Mouse (Mus musculus): Measurements from ENCODE around the gene Arl1. TPM values are rescaled to one million over a fixed set of nuclear protein-coding genes. Genes with fewer than 3 reads are reported as not detected.

The Arl1 gene
- polyA plus RNA-seq, 1 experiment: 79.1 TPM

DNA sequence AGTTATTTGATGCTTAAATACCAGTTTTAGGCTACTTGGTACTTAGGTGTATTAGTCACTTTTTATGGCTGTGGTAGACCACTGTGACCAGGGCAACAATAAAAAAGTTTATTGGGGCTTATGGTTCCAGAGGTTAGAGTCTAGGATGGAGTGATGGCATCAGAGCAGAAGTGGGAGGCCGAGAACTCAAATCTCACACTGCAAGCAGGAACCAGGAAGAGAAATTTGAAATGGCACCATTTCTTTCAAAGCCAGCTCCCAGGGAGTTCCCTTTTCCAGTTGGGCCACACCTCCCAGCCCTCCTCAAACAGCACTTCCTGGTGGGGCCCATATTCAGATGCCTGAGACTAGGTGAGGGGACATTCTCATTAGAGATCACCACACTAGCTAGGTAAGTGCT, 9.2 kb downstream of the Arl1 start:
- no peak for TF ChIP-seq POLR2A (IDR thresholded peaks at IDR 0.05; ENCODE audit: insufficient read depth, low read length)
- no peak for TF ChIP-seq EP300 (IDR thresholded peaks at IDR 0.05; ENCODE audit: insufficient read depth, low read depth, low read length)
- TF ChIP-seq CTCF (IDR thresholded peaks at IDR 0.05; ENCODE audit: low read depth, low read length): no peak
- H3K36me3 ChIP-seq (ENCODE audit: control insufficient read depth, insufficient read depth, low read length, poor library complexity, severe bottlenecking): peaks cover 14% of the 10 kb centered on the region
- H3K27me3 ChIP-seq (ENCODE audit: control insufficient read depth, insufficient read depth, low read length, poor library complexity, severe bottlenecking): no peaks in the 10 kb centered on the region
- no peak overlapping the region for H3K27ac ChIP-seq (ENCODE audit: insufficient read depth, low read length)
- no peaks in the 10 kb centered on the region for H3K4me1 ChIP-seq (ENCODE audit: control insufficient read depth, insufficient read depth, low read length)
- H3K9ac ChIP-seq (ENCODE audit: low read depth, poor library complexity, severe bottlenecking): no peak overlapping the region
- H3K9me3 ChIP-seq (replicated peaks; ENCODE audit: control insufficient read depth, insufficient read depth, low read length, poor library complexity, severe bottlenecking): no peaks in the 10 kb centered on the region
- no peak overlapping the region for H3K4me3 ChIP-seq (ENCODE audit: low read depth, low read length)

DNA sequence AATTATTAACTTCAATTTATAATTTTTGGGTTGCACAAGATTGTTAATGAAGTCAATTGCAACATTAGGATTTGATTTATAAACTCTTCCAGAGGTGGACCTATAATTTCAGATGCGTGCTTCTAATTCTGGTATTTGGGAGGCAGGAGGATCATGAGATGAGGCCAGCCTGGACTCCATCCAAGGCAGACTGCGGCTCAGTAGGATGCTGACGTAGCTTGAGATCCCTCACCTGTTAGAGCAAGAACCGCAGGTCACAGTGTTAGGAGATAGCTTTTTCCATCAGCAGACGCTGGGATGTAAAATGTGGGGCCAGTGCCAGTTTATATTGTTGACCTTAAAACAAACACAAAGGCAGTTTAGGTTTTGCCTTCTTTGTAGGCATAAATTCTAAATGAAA, 10.1 kb downstream of the Arl1 start:
- H3K27ac ChIP-seq (ENCODE audit: insufficient read depth, low read length): no peak overlapping the region
- H3K9me3 ChIP-seq (replicated peaks; ENCODE audit: control insufficient read depth, insufficient read depth, low read length, poor library complexity, severe bottlenecking): no peaks in the 10 kb centered on the region
- H3K4me3 ChIP-seq (ENCODE audit: low read depth, low read length): no peak overlapping the region
- TF ChIP-seq POLR2A (IDR thresholded peaks at IDR 0.05; ENCODE audit: insufficient read depth, low read length) (no peak), CTCF (IDR thresholded peaks at IDR 0.05; ENCODE audit: low read depth, low read length) (no peak)
- peaks cover 15% of the 10 kb centered on the region for H3K36me3 ChIP-seq (ENCODE audit: control insufficient read depth, insufficient read depth, low read length, poor library complexity, severe bottlenecking)
- no peaks in the 10 kb centered on the region for H3K4me1 ChIP-seq (ENCODE audit: control insufficient read depth, insufficient read depth, low read length)
- H3K9ac ChIP-seq (ENCODE audit: low read depth, poor library complexity, severe bottlenecking): no peak overlapping the region
- H3K27me3 ChIP-seq (ENCODE audit: control insufficient read depth, insufficient read depth, low read length, poor library complexity, severe bottlenecking): no peaks in the 10 kb centered on the region

- no peak overlapping the region for H3K4me3 ChIP-seq (ENCODE audit: low read depth, low read length)
- peaks cover 17% of the 10 kb centered on the region for H3K36me3 ChIP-seq (ENCODE audit: control insufficient read depth, insufficient read depth, low read length, poor library complexity, severe bottlenecking)
- no peaks in the 10 kb centered on the region for H3K27me3 ChIP-seq (ENCODE audit: control insufficient read depth, insufficient read depth, low read length, poor library complexity, severe bottlenecking)
- no peak overlapping the region for H3K9ac ChIP-seq (ENCODE audit: low read depth, poor library complexity, severe bottlenecking)
- H3K4me1 ChIP-seq (ENCODE audit: control insufficient read depth, insufficient read depth, low read length): no peaks in the 10 kb centered on the region
- H3K9me3 ChIP-seq (replicated peaks; ENCODE audit: control insufficient read depth, insufficient read depth, low read length, poor library complexity, severe bottlenecking): no peaks in the 10 kb centered on the region
- TF ChIP-seq POLR2A (IDR thresholded peaks at IDR 0.05; ENCODE audit: insufficient read depth, low read length) (no peak), EP300 (IDR thresholded peaks at IDR 0.05; ENCODE audit: insufficient read depth, low read depth, low read length) (no peak), CTCF (IDR thresholded peaks at IDR 0.05; ENCODE audit: low read depth, low read length) (no peak)
- no peak overlapping the region for H3K27ac ChIP-seq (ENCODE audit: insufficient read depth, low read length)
Measured at GRCm38 (mm10) chr10:88741426-88741825, 10.8 kb downstream of the Arl1 start.

GRCm38 (mm10) chr10:88761524-88762212, 31.0 kb downstream of the Arl1 start:
- Histone ChIP-seq H3K36me3 (ENCODE audit: control insufficient read depth, insufficient read depth, low read length, poor library complexity, severe bottlenecking) (peaks cover 80% of the 10 kb centered on the region), H3K9me3 (replicated peaks; ENCODE audit: control insufficient read depth, insufficient read depth, low read length, poor library complexity, severe bottlenecking) (no peaks in the 10 kb centered on the region), H3K27me3 (ENCODE audit: control insufficient read depth, insufficient read depth, low read length, poor library complexity, severe bottlenecking) (no peaks in the 10 kb centered on the region), H3K4me3 (ENCODE audit: low read depth, low read length) (no peak overlapping the region), H3K4me1 (ENCODE audit: control insufficient read depth, insufficient read depth, low read length) (no peaks in the 10 kb centered on the region), H3K27ac (ENCODE audit: insufficient read depth, low read length) (no peak overlapping the region), H3K9ac (ENCODE audit: low read depth, poor library complexity, severe bottlenecking) (no peak overlapping the region)
- TF ChIP-seq POLR2A (IDR thresholded peaks at IDR 0.05; ENCODE audit: insufficient read depth, low read length): no peak
- no peak for TF ChIP-seq CTCF (IDR thresholded peaks at IDR 0.05; ENCODE audit: low read depth, low read length)
- TF ChIP-seq EP300 (IDR thresholded peaks at IDR 0.05; ENCODE audit: insufficient read depth, low read depth, low read length): no peak

DNA sequence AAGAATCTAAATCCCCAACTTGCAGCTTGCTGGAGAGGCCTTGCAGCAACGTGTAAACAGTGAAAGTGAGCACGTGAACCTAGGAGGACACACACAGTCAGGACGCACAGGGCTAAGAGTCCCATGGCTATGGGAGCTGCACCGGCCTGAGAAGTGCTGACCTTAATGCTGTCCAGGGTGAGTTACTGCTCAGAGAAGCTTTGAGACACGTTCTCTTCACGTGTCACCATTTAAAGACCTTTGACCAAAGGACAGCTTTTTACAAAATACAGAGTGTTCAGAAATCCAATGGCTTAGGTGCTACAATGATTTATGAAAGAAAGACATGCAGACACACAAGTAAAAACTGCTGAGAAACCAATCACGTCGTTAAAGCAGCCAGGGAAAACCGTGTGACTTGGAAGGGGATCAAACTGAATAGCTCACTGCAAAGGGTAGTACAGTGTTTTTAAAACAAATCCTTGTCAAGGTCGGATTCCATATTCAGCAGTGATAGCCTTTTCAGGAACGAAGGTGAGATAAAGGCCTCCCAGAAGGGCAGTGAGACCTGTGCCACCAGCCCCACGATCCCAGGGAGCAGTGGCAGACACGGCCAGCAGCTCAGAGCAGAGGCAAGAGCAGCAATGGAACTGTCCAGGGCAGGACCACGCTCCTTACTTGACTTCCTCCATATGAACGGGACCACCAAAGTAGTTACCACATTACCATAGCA, 34.9 kb downstream of the Arl1 start:
- H3K4me1 ChIP-seq (ENCODE audit: control insufficient read depth, insufficient read depth, low read length): no peaks in the 10 kb centered on the region
- no peak overlapping the region for H3K9ac ChIP-seq (ENCODE audit: low read depth, poor library complexity, severe bottlenecking)
- no peak overlapping the region for H3K27ac ChIP-seq (ENCODE audit: insufficient read depth, low read length)
- no peak for TF ChIP-seq POLR2A (IDR thresholded peaks at IDR 0.05; ENCODE audit: insufficient read depth, low read length)
- TF ChIP-seq EP300 (IDR thresholded peaks at IDR 0.05; ENCODE audit: insufficient read depth, low read depth, low read length): no peak
- no peak for TF ChIP-seq CTCF (IDR thresholded peaks at IDR 0.05; ENCODE audit: low read depth, low read length)
- no peak overlapping the region for H3K4me3 ChIP-seq (ENCODE audit: low read depth, low read length)
- H3K9me3 ChIP-seq (replicated peaks; ENCODE audit: control insufficient read depth, insufficient read depth, low read length, poor library complexity, severe bottlenecking): no peaks in the 10 kb centered on the region
- H3K36me3 ChIP-seq (ENCODE audit: control insufficient read depth, insufficient read depth, low read length, poor library complexity, severe bottlenecking): peaks cover 76% of the 10 kb centered on the region
- H3K27me3 ChIP-seq (ENCODE audit: control insufficient read depth, insufficient read depth, low read length, poor library complexity, severe bottlenecking): no peaks in the 10 kb centered on the region

- Histone ChIP-seq H3K36me3 (ENCODE audit: control insufficient read depth, insufficient read depth, low read length, poor library complexity, severe bottlenecking) (peaks cover 69% of the 10 kb centered on the region), H3K4me3 (ENCODE audit: low read depth, low read length) (no peak overlapping the region), H3K4me1 (ENCODE audit: control insufficient read depth, insufficient read depth, low read length) (no peaks in the 10 kb centered on the region), H3K27me3 (ENCODE audit: control insufficient read depth, insufficient read depth, low read length, poor library complexity, severe bottlenecking) (no peaks in the 10 kb centered on the region), H3K27ac (ENCODE audit: insufficient read depth, low read length) (no peak overlapping the region), H3K9me3 (replicated peaks; ENCODE audit: control insufficient read depth, insufficient read depth, low read length, poor library complexity, severe bottlenecking) (no peaks in the 10 kb centered on the region), H3K9ac (ENCODE audit: low read depth, poor library complexity, severe bottlenecking) (no peak overlapping the region)
- TF ChIP-seq CTCF (IDR thresholded peaks at IDR 0.05; ENCODE audit: low read depth, low read length): no peak
Measured at GRCm38 (mm10) chr10:88768961-88769360, 38.3 kb downstream of the Arl1 start.

Data from ES-Bruce4 (cell line).